Mouse (Mus musculus) midbrain, embryonic 12.5 days (tissue): ENCODE results near the gene Fanci. TPM values are rescaled to one million over a fixed set of nuclear protein-coding genes. Genes with fewer than 3 reads are reported as not detected.

Experiments used
- ATAC-seq: fragments of 200-750 bp; cut with Nextera tagmentation; 2 replicates; pipeline ENCODE4 v1.8.0; 2017; ENCODE audit warnings: low read depth, moderate TSS enrichment, moderate library complexity; ENCODE audit not compliant: low FRiP score
- H3K27ac ChIP-seq: fragments of 300-500 bp; sonication (generic); replicated peaks from 2 replicates; pipeline ENCODE4 v1.5.1; 2016; ENCODE audit warnings: mild to moderate bottlenecking
- H3K27me3 ChIP-seq: fragments of 300-500 bp; sonication (generic); 2 replicates; pipeline ENCODE4 v1.6.1; 2016; ENCODE audit warnings: mild to moderate bottlenecking
- H3K36me3 ChIP-seq: fragments of 300-500 bp; sonication (generic); 2 replicates; pipeline ENCODE4 v1.6.1; 2016
- H3K4me1 ChIP-seq: fragments of 300-500 bp; sonication (generic); 2 replicates; pipeline ENCODE4 v1.6.1; 2016
- H3K4me2 ChIP-seq: fragments of 300-500 bp; sonication (generic); replicated peaks from 2 replicates; pipeline ENCODE4 v1.6.1; 2016; ENCODE audit warnings: mild to moderate bottlenecking, moderate library complexity
- H3K4me3 ChIP-seq: fragments of 300-500 bp; sonication (generic); 2 replicates; pipeline ENCODE4 v1.5.1; 2016; ENCODE audit warnings: mild to moderate bottlenecking
- H3K9ac ChIP-seq: fragments of 300-500 bp; sonication (generic); replicated peaks from 2 replicates; pipeline ENCODE4 v1.6.1; 2016; ENCODE audit warnings: mild to moderate bottlenecking, moderate library complexity
- H3K9me3 ChIP-seq: fragments of 300-500 bp; sonication (generic); 2 replicates; pipeline ENCODE4 v1.6.1; 2016; ENCODE audit warnings: mild to moderate bottlenecking
- WGBS: fragments of 180-500 bp; shearing (Covaris S2); methylation state at CpG from one replicate; pipeline ENCODE4 v1.1.7; 2016; 5-methylcytosine and 5-hydroxymethylcytosine counted together
- polyA plus RNA-seq: library from polyadenylated mRNA; unstranded; fragments of >200 nt; fragmentation: Nextera tagmentation; extraction: Ambion mirVana; gene quantifications from 2 replicates; pipeline ENCODE4 v1.2.1, GENCODE M21; 2016

Gene Fanci
- 13.9 and 14.3 TPM in 2 replicates for polyA plus RNA-seq

GRCm38 (mm10) chr7:79391883-79392649 is at the start of gene Fanci:
Fanci (plus strand) TSS chr7:79391929.
- Histone ChIP-seq H3K4me3 (peak within 1 kb of the TSS; percentile 69), H3K27ac (peak within 1 kb of the TSS; percentile 79), H3K9me3 (no peaks in the 10 kb centered on the region), H3K4me1 (peaks cover 22% of the 10 kb centered on the region), H3K27me3 (no peaks in the 10 kb centered on the region), H3K9ac (peak within 1 kb of the TSS; percentile 60), H3K36me3 (no peaks in the 10 kb centered on the region), H3K4me2 (peak within 1 kb of the TSS; percentile 93)
- peak; percentile 92 for ATAC-seq
- under 1% methylated on average over 44 of the region's 44 CpGs for WGBS

GRCm38 (mm10) chr7:79345902-79346301 is 45.8 kb upstream of the Fanci start:
- H3K27me3 ChIP-seq, result no peaks in the 10 kb centered on the region
- H3K4me1 ChIP-seq, result no peaks in the 10 kb centered on the region
- H3K36me3 ChIP-seq, result peaks cover 33% of the 10 kb centered on the region
- WGBS, result 54% methylated on average over 4 of the region's 4 CpGs
- no peak overlapping the region for H3K4me3 ChIP-seq
- H3K4me2 ChIP-seq, result no peak overlapping the region
- H3K9ac ChIP-seq, result no peak overlapping the region
- no peaks in the 10 kb centered on the region for H3K9me3 ChIP-seq
- no peak for ATAC-seq
- no peak overlapping the region for H3K27ac ChIP-seq

DNA sequence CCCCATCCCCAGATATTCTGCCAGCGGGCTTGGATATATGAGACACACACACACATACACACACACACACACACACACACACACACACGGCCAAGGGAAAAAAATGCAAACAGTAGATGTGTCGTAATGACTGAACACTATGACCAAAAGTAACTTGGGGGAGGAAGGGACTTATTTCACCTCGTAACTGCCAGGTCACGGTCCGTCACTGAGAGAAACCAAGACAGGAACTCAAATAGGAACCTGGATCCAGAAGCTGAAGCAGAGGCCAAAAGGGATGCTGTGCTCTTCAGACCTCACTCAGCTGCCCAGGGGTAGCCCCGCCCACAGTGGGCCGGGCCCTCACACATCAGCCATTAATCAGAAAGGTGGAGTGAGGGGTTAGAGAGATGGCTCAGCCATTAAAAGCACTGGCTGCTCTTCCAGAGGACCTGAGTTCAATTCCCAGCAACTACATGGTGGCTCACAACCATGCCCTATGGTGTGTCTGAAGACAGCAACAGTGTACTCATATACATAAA is 45.1 kb upstream of the Fanci start:
- Histone ChIP-seq H3K4me1 (no peaks in the 10 kb centered on the region), H3K4me2 (no peak overlapping the region), H3K9me3 (no peaks in the 10 kb centered on the region), H3K9ac (no peak overlapping the region), H3K27ac (no peak overlapping the region), H3K27me3 (no peaks in the 10 kb centered on the region), H3K4me3 (no peak overlapping the region), H3K36me3 (peaks cover 40% of the 10 kb centered on the region)
- WGBS, result 87% methylated on average over 8 of the region's 8 CpGs
- no peak for ATAC-seq

GRCm38 (mm10) chr7:79347108-79347813 is 44.5 kb upstream of the Fanci start:
- H3K4me1 ChIP-seq, result no peaks in the 10 kb centered on the region
- no peaks in the 10 kb centered on the region for H3K9me3 ChIP-seq
- no peak overlapping the region for H3K4me3 ChIP-seq
- no peak for ATAC-seq
- H3K27ac ChIP-seq, result no peak overlapping the region
- no peak overlapping the region for H3K4me2 ChIP-seq
- H3K36me3 ChIP-seq, result peaks cover 45% of the 10 kb centered on the region
- H3K27me3 ChIP-seq, result no peaks in the 10 kb centered on the region
- H3K9ac ChIP-seq, result no peak overlapping the region
- 75% methylated on average over 13 of the region's 13 CpGs for WGBS

- ATAC-seq, result no peak
- Histone ChIP-seq H3K36me3 (peaks cover 42% of the 10 kb centered on the region), H3K27me3 (no peaks in the 10 kb centered on the region), H3K4me1 (no peaks in the 10 kb centered on the region), H3K4me2 (no peak overlapping the region), H3K27ac (no peak overlapping the region), H3K9me3 (no peaks in the 10 kb centered on the region), H3K4me3 (no peak overlapping the region), H3K9ac (no peak overlapping the region)
- 86% methylated on average over 8 of the region's 8 CpGs for WGBS
Observed at GRCm38 (mm10) chr7:79348816-79349215, 42.9 kb upstream of the Fanci start.

DNA sequence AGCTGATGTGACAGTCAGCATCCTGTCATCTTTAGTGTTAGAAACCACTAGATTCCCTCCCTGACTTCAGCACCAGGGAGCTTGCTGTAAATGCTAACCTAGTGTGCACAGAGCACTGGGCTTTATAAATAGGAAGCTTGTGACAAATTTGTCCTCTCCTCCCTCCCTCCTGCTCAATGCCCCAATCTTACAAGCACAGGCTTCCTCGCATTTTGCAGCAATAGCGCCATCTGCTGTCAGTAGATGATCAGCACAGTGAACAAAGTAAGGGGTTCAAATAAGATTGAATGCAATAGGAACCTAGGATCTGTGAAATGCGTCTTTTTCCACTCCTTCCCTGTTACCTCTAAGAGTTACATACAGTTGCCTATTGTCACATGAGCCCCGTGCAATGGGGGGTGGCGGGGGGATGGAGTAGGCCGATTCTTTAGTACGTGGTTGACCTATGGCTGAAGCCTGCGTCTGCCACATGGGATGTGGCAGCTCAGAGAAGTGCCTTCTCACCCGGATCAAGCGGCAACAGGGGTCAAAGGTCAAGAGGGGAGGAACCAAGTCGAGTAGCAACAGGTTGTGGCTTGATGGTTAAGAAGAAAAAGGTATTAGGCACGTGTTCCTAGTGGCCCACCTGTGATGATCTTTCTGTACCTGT is 41.9 kb upstream of the Fanci start:
- H3K4me1 ChIP-seq, result no peaks in the 10 kb centered on the region
- H3K9me3 ChIP-seq, result no peaks in the 10 kb centered on the region
- ATAC-seq, result peak; percentile 31; the same call in 1 of the 2 replicates
- peaks cover 50% of the 10 kb centered on the region for H3K36me3 ChIP-seq
- H3K27ac ChIP-seq, result no peak overlapping the region
- H3K9ac ChIP-seq, result no peak overlapping the region
- H3K27me3 ChIP-seq, result no peaks in the 10 kb centered on the region
- 31% methylated on average over 12 of the region's 12 CpGs for WGBS
- no peak overlapping the region for H3K4me3 ChIP-seq
- H3K4me2 ChIP-seq, result no peak overlapping the region

DNA sequence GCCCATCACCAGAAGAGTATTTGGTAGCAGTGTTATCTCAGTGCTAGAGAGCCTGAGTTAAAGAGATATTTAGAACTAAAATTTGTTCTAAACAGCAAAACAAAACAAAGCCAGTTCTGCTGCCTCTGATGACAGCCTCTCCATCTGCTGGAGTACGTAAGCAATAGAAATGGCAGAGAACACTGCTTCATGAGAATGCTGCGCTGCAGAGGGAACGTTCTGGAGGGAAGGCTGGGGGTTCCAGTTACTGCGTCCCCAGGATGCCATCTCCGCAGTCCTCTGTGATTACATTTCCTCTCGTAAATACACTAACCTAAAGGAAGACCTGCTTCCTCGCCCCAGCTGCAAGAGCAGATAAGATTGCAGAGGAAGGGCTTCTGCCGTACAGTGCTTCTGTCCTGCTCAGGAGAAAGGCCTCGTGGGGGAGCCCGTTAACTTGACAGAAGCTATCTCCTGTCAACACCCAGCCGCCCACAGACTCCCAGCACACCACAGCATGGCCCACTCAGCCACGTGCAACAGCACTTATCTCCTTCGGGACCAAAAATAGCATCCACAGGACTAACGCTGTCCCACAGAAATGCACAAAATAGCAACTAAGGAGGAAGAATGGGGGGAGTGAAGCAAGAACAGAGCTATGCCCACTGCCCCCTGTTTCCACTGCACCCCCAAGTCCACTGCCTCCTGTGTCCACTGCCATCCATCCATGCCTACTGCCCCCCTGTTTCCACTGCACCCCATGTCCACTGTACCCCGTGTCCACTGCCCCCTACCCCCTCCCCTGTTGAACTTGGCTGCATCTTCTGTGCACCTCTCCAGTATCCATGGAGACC is 33.2 kb upstream of the Fanci start:
- WGBS, result 79% methylated on average over 15 of the region's 15 CpGs
- no peak overlapping the region for H3K9ac ChIP-seq

GRCm38 (mm10) chr7:79359183-79359435 is 32.6 kb upstream of the Fanci start:
- Histone ChIP-seq H3K9ac (no peak overlapping the region), H3K27ac (no peak overlapping the region), H3K4me3 (no peak overlapping the region), H3K36me3 (peaks cover 71% of the 10 kb centered on the region), H3K9me3 (no peaks in the 10 kb centered on the region), H3K4me1 (peaks cover 10% of the 10 kb centered on the region), H3K27me3 (no peaks in the 10 kb centered on the region), H3K4me2 (no peak overlapping the region)
- WGBS, result 89% methylated on average over 3 of the region's 3 CpGs
- no peak for ATAC-seq

More for the DNA sequence above, 33.2 kb upstream of the Fanci start:
- Histone ChIP-seq H3K27ac (no peak overlapping the region), H3K9me3 (no peaks in the 10 kb centered on the region), H3K4me1 (peaks cover 10% of the 10 kb centered on the region), H3K4me3 (no peak overlapping the region), H3K4me2 (no peak overlapping the region), H3K36me3 (peaks cover 74% of the 10 kb centered on the region), H3K27me3 (no peaks in the 10 kb centered on the region)
- no peak for ATAC-seq

- H3K27me3 ChIP-seq, result no peaks in the 10 kb centered on the region
- H3K4me3 ChIP-seq, result no peak overlapping the region
- H3K4me2 ChIP-seq, result no peak overlapping the region
- H3K9me3 ChIP-seq, result no peaks in the 10 kb centered on the region
- no peak overlapping the region for H3K27ac ChIP-seq
- H3K36me3 ChIP-seq, result peaks cover 66% of the 10 kb centered on the region
- WGBS, result 81% methylated on average over 11 of the region's 11 CpGs
- H3K9ac ChIP-seq, result no peak overlapping the region
- peaks cover 10% of the 10 kb centered on the region for H3K4me1 ChIP-seq
- no peak for ATAC-seq
Observed at GRCm38 (mm10) chr7:79360056-79360455, 31.7 kb upstream of the Fanci start.

GRCm38 (mm10) chr7:79362208-79362607 is 29.5 kb upstream of the Fanci start:
- H3K4me2 ChIP-seq, result no peak overlapping the region
- ATAC-seq, result peak; percentile 75
- H3K4me1 ChIP-seq, result peaks cover 10% of the 10 kb centered on the region
- peaks cover 55% of the 10 kb centered on the region for H3K36me3 ChIP-seq
- no peaks in the 10 kb centered on the region for H3K9me3 ChIP-seq
- no peaks in the 10 kb centered on the region for H3K27me3 ChIP-seq
- H3K9ac ChIP-seq, result no peak overlapping the region
- H3K4me3 ChIP-seq, result no peak overlapping the region
- WGBS, result 68% methylated on average over 8 of the region's 8 CpGs
- H3K27ac ChIP-seq, result 0 out of 2 replicates have a peak overlapping the region, but pooled peaks have one; percentile 11

DNA sequence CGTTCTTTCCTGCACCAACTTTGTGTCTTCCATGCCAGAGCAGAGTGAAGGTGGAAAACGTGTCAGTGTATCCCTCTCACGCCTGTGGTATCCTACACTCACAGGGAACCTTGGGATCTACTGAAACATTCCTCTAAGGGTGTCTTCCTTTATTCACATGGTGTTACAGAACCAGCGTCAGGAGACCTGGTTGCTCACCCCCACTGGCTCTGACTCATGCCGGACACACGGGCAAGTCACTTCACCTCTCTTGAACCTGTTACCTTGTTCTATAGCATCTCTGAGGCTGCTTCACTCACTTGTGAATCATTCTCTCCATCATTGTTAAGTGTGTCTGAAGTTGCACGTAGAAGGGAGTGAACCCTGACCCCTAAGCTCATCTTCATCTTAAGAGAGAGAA is 28.9 kb upstream of the Fanci start:
- WGBS, result 93% methylated on average over 7 of the region's 7 CpGs
- no peak for ATAC-seq
- Histone ChIP-seq H3K36me3 (peaks cover 51% of the 10 kb centered on the region), H3K4me3 (no peak overlapping the region), H3K4me2 (no peak overlapping the region), H3K4me1 (peaks cover 10% of the 10 kb centered on the region), H3K27me3 (no peaks in the 10 kb centered on the region), H3K9me3 (no peaks in the 10 kb centered on the region), H3K27ac (0 out of 2 replicates have a peak overlapping the region, but pooled peaks have one; percentile 11), H3K9ac (no peak overlapping the region)
